Mouse (Mus musculus): Measurements from ENCODE around the gene Nasp. TPM values are rescaled to one million over a fixed set of nuclear protein-coding genes. Genes with fewer than 3 reads are reported as not detected.

The Nasp gene
- polyA plus RNA-seq, 1 experiment from 2014 or later: 352 TPM

- Histone ChIP-seq H3K4me2 (ENCODE audit: low read depth, low read length, severe bottlenecking) (no peak overlapping the region), H3K27me3 (ENCODE audit: control insufficient read depth, insufficient read depth, low read length) (no peaks in the 10 kb centered on the region), H3K9me3 (ENCODE audit: control insufficient read depth, low read length) (no peaks in the 10 kb centered on the region), H3K36me3 (ENCODE audit: control insufficient read depth, insufficient read depth, low read length) (peaks cover 16% of the 10 kb centered on the region), H3K4me3 (ENCODE audit: low read depth, low read length) (no peak overlapping the region), H3K9ac (ENCODE audit: low read length) (no peak overlapping the region), H3K4me1 (replicated peaks; ENCODE audit: control insufficient read depth, insufficient read depth, low read length) (no peaks in the 10 kb centered on the region), H3K27ac (ENCODE audit: low read depth, low read length) (no peak overlapping the region)
- DNase-seq (ENCODE audit: low spot score) (no peak), ATAC-seq (replicated peaks; ENCODE audit: low FRiP score) (no peak)
- 99% methylated on average over 2 of the region's 2 CpGs for WGBS
Measured at GRCm38 (mm10) chr4:116615237-116615636, 12.5 kb downstream of the Nasp start.

- WGBS: 94% methylated on average over 2 of the region's 2 CpGs
- Histone ChIP-seq H3K9ac (ENCODE audit: low read length) (no peak overlapping the region), H3K4me2 (ENCODE audit: low read depth, low read length, severe bottlenecking) (no peak overlapping the region), H3K4me1 (replicated peaks; ENCODE audit: control insufficient read depth, insufficient read depth, low read length) (no peaks in the 10 kb centered on the region), H3K36me3 (ENCODE audit: control insufficient read depth, insufficient read depth, low read length) (peaks cover 11% of the 10 kb centered on the region), H3K27ac (ENCODE audit: low read depth, low read length) (no peak overlapping the region), H3K4me3 (ENCODE audit: low read depth, low read length) (no peak overlapping the region), H3K9me3 (ENCODE audit: control insufficient read depth, low read length) (no peaks in the 10 kb centered on the region), H3K27me3 (ENCODE audit: control insufficient read depth, insufficient read depth, low read length) (no peaks in the 10 kb centered on the region)
- no peak for ATAC-seq (replicated peaks; ENCODE audit: low FRiP score)
- DNase-seq (ENCODE audit: low spot score): no peak
Measured at GRCm38 (mm10) chr4:116612621-116613020, 15.1 kb downstream of the Nasp start.

- WGBS: under 1% methylated on average over 50 of the region's 50 CpGs
- Histone ChIP-seq H3K4me1 (replicated peaks; ENCODE audit: control insufficient read depth, insufficient read depth, low read length) (no peaks in the 10 kb centered on the region; the same call in 1 of the 2 replicates), H3K4me2 (ENCODE audit: low read depth, low read length, severe bottlenecking) (peak overlapping the region; percentile 70), H3K27me3 (ENCODE audit: control insufficient read depth, insufficient read depth, low read length) (no peaks in the 10 kb centered on the region), H3K36me3 (ENCODE audit: control insufficient read depth, insufficient read depth, low read length) (peaks cover 13% of the 10 kb centered on the region), H3K9me3 (ENCODE audit: control insufficient read depth, low read length) (no peaks in the 10 kb centered on the region), H3K27ac (ENCODE audit: low read depth, low read length) (peak overlapping the region; percentile 54; the same call in 1 of the 2 replicates), H3K9ac (ENCODE audit: low read length) (peak overlapping the region; percentile 60), H3K4me3 (ENCODE audit: low read depth, low read length) (peak overlapping the region; percentile 48)
- ATAC-seq (replicated peaks; ENCODE audit: low FRiP score) (peak; percentile 93), DNase-seq (ENCODE audit: low spot score) (peak; percentile 92)
Measured at GRCm38 (mm10) chr4:116596978-116597881, 30.5 kb downstream of the Nasp start.

GRCm38 (mm10) chr4:116596379-116596778 is 31.4 kb downstream of the Nasp start, which contains the start of gene Ccdc17:
Gene Ccdc17, plus strand, starts transcription at chr4:116596654.
- DNase-seq (ENCODE audit: low spot score) (no peak), ATAC-seq (replicated peaks; ENCODE audit: low FRiP score) (no peak)
- Histone ChIP-seq H3K27ac (ENCODE audit: low read depth, low read length) (peak within 1 kb of the TSS; percentile 9; the same call in 1 of the 2 replicates), H3K4me3 (ENCODE audit: low read depth, low read length) (peak within 1 kb of the TSS; percentile 48), H3K27me3 (ENCODE audit: control insufficient read depth, insufficient read depth, low read length) (no peaks in the 10 kb centered on the region), H3K9me3 (ENCODE audit: control insufficient read depth, low read length) (no peaks in the 10 kb centered on the region), H3K9ac (ENCODE audit: low read length) (peak within 1 kb of the TSS; percentile 60), H3K4me2 (ENCODE audit: low read depth, low read length, severe bottlenecking) (peak within 1 kb of the TSS; percentile 70), H3K36me3 (ENCODE audit: control insufficient read depth, insufficient read depth, low read length) (peaks cover 6% of the 10 kb centered on the region; the same call in 1 of the 2 replicates), H3K4me1 (replicated peaks; ENCODE audit: control insufficient read depth, insufficient read depth, low read length) (no peaks in the 10 kb centered on the region; the same call in 1 of the 2 replicates)
- WGBS: 27% methylated on average over 5 of the region's 5 CpGs

GRCm38 (mm10) chr4:116595793-116596192 is 31.9 kb downstream of the Nasp start:
- ATAC-seq (replicated peaks; ENCODE audit: low FRiP score) (no peak), DNase-seq (ENCODE audit: low spot score) (no peak)
- H3K27ac ChIP-seq (ENCODE audit: low read depth, low read length): no peak overlapping the region
- no peaks in the 10 kb centered on the region for H3K27me3 ChIP-seq (ENCODE audit: control insufficient read depth, insufficient read depth, low read length)
- H3K36me3 ChIP-seq (ENCODE audit: control insufficient read depth, insufficient read depth, low read length): peaks cover 4% of the 10 kb centered on the region; the same call in 1 of the 2 replicates
- no peak overlapping the region for H3K9ac ChIP-seq (ENCODE audit: low read length)
- no peaks in the 10 kb centered on the region; the same call in 1 of the 2 replicates for H3K4me1 ChIP-seq (replicated peaks; ENCODE audit: control insufficient read depth, insufficient read depth, low read length)
- 82% methylated on average over 8 of the region's 8 CpGs for WGBS
- H3K4me3 ChIP-seq (ENCODE audit: low read depth, low read length): no peak overlapping the region
- H3K9me3 ChIP-seq (ENCODE audit: control insufficient read depth, low read length): no peaks in the 10 kb centered on the region
- H3K4me2 ChIP-seq (ENCODE audit: low read depth, low read length, severe bottlenecking): no peak overlapping the region

- no peak overlapping the region for H3K27ac ChIP-seq (ENCODE audit: low read depth, low read length)
- ATAC-seq (replicated peaks; ENCODE audit: low FRiP score) (no peak), DNase-seq (ENCODE audit: low spot score) (no peak)
- H3K27me3 ChIP-seq (ENCODE audit: control insufficient read depth, insufficient read depth, low read length): no peaks in the 10 kb centered on the region
- H3K4me3 ChIP-seq (ENCODE audit: low read depth, low read length): peak overlapping the region; percentile 91
- H3K4me1 ChIP-seq (replicated peaks; ENCODE audit: control insufficient read depth, insufficient read depth, low read length): no peaks in the 10 kb centered on the region
- H3K9ac ChIP-seq (ENCODE audit: low read length): peak overlapping the region; percentile 85
- 5% methylated on average over 15 of the region's 15 CpGs for WGBS
- H3K36me3 ChIP-seq (ENCODE audit: control insufficient read depth, insufficient read depth, low read length): no peaks in the 10 kb centered on the region
- no peaks in the 10 kb centered on the region for H3K9me3 ChIP-seq (ENCODE audit: control insufficient read depth, low read length)
- peak overlapping the region; percentile 81 for H3K4me2 ChIP-seq (ENCODE audit: low read depth, low read length, severe bottlenecking)
Measured at GRCm38 (mm10) chr4:116558151-116558882, 69.4 kb downstream of the Nasp start.

GRCm38 (mm10) chr4:116557306-116558121 is 70.2 kb downstream of the Nasp start, which contains the start of gene Gpbp1l1:
Gene Gpbp1l1, plus strand, starts transcription at chr4:116557658.
- H3K9me3 ChIP-seq (ENCODE audit: control insufficient read depth, low read length): no peaks in the 10 kb centered on the region
- ATAC-seq (replicated peaks; ENCODE audit: low FRiP score): peak; percentile 95
- under 1% methylated on average over 78 of the region's 78 CpGs for WGBS

More at GRCm38 (mm10) chr4:116557306-116558121, 70.2 kb downstream of the Nasp start, which contains the start of gene Gpbp1l1:
- peak within 1 kb of the TSS; percentile 85 for H3K9ac ChIP-seq (ENCODE audit: low read length)
- peak; percentile 99 for DNase-seq (ENCODE audit: low spot score)
- H3K27me3 ChIP-seq (ENCODE audit: control insufficient read depth, insufficient read depth, low read length): no peaks in the 10 kb centered on the region
- peak within 1 kb of the TSS; percentile 91 for H3K4me3 ChIP-seq (ENCODE audit: low read depth, low read length)
- H3K27ac ChIP-seq (ENCODE audit: low read depth, low read length): peak within 1 kb of the TSS; percentile 91
- H3K4me1 ChIP-seq (replicated peaks; ENCODE audit: control insufficient read depth, insufficient read depth, low read length): no peaks in the 10 kb centered on the region
- H3K4me2 ChIP-seq (ENCODE audit: low read depth, low read length, severe bottlenecking): peak within 1 kb of the TSS; percentile 81
- no peaks in the 10 kb centered on the region for H3K36me3 ChIP-seq (ENCODE audit: control insufficient read depth, insufficient read depth, low read length)

All from forebrain, embryonic 11.5 days (tissue).